Mouse (Mus musculus): ENCODE results near the gene Tln2.

The Tln2 gene

DNA sequence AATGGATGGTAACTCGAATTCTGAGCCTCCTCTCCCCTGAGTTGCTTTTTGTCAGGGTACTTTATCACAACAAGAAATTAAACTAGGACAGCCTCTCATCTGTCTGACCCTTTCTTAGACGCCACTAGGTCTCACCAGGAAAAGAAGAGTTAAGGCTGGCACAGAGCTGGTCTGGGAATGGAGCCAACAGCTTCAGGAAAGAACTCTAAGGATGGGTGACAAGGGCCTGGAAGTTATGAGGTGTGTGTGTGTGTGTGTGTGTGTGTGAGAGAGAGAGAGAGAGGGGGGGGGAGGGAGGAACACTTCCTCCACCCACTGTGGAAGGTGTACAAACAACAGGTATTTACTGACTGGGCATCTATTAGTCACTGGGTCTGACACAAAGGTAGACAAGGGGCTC, 294.6 kb downstream of the Tln2 start:
- no peak for TF ChIP-seq GATA4 (IDR thresholded peaks at IDR 0.05; ENCODE audit: insufficient replicate concordance, low read length)

DNA sequence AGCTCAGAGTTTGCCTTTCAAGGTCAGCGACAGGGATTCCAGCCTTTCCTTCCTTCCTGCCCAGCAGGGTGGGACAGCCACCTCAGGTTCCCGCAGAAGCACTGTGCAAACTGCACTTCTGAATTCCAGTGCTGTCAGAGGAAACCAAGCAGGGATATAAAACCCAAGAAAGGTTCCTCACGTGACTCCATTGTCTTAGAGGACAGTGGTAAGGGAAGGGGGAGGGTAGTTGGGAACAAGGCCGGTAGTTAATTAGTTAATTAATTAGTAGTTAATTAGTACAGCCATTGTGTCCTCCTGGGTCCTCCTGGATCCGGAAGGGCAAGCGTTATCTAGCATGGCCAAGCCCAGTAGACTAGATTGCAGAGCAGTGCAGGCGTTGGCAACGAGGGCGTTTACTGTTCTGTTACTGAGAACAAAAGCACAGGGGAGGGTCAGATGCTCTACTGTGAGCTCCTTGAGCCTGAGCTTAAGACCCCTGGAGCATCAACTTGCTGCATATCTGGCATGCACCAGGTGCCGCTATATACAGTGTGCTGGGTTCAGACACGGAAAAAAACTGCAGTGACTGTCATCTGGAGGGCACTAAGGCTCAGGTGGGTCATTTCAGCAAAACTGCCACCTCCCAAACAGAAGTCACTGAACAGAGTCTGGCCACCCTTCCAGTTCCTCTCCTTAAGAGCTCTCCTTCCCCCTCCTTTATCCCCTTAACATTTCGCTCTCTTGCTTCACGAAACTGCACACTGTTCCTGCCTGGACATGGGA, 298.5 kb downstream of the Tln2 start:
- no peak; the same call in 1 of the 2 replicates for TF ChIP-seq GATA4 (IDR thresholded peaks at IDR 0.05; ENCODE audit: insufficient replicate concordance, low read length)

DNA sequence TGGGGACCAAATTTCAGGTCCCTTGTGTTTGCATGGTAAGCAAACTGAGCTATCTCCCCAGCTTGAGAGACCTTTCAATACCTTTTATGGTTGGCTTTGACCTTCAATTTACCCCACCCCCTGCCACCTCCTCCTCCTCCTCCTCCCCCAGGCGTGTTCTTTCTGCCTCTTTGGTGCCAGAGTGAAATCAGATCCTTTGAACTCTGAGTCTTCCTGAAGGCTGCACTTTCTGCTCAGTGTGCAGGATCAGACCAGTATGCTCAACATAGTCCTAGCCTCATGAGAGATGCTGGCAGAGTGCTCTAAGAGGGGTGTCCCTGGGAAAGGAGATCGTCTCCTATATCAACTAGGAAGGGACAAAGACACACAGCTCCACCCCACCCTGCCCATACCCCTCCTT, 309.4 kb downstream of the Tln2 start:
- no peak for TF ChIP-seq GATA4 (IDR thresholded peaks at IDR 0.05; ENCODE audit: insufficient replicate concordance, low read length)

DNA sequence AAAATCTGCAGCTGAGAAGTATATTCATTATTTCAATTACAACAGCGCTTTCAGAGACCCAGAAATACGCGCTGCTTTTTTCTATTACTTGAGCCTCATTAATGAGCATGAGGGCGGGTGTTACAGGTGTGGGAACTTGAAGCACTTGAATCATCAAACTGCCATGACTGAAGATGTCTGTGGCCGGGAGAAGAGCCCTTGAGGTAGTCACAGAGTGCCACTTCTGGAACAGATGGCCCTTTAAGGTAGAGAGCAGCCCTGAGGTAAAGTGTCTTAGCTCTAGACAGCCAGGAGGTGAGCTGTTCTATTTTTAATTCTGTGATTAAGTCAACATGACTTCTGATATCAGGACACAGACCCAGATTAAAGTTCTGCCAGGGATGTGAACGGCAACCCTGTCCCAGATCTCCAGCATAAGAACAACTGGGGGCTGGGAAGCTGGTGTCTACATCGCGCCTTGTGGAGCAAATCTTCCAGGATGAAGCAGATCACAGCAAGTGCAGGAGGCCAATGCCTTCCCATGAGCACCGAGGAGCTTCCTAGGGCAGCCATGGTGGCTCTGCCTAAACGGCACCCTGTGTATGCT, 312.0 kb downstream of the Tln2 start:
- no peak for TF ChIP-seq GATA4 (IDR thresholded peaks at IDR 0.05; ENCODE audit: insufficient replicate concordance, low read length)

DNA sequence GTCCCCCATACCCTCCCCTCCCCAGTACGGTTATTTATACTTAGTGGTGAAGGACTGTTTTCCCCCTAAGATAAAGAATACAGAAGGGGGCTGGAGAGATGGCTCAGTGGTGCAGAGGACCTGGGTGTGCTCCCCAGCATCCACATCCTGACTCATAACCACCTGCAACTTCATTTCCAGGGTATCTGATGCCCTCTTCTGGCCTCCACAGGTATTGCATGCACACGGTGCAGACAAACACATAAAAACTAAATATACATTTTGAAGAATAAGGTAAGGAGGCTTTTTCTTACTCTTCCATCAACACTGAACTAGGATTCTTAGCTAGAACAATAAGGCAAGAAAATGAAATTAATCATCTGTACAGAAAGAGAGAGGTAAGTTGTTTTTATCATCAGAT, 314.2 kb downstream of the Tln2 start:
- no peak for TF ChIP-seq GATA4 (IDR thresholded peaks at IDR 0.05; ENCODE audit: insufficient replicate concordance, low read length)

DNA sequence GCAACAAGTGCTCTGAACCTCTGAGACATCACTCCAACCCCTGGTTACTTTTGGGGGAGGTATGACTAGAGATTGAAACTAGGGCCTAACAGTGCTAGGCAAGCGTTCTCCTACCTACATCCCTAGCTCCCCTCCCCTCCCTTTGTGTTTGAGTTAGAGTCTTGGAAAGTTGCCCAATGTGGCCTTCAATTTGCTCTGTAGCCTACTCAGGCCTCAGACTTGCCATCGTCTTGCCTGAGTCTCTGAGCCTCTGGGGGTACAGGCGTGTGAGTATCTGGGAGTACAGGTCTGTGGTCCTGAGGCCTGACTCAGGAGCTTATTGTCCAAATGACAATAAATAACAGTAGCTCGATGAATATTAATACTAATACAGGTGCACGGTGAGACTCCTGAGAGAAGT, 317.8 kb downstream of the Tln2 start:
- no peak for TF ChIP-seq GATA4 (IDR thresholded peaks at IDR 0.05; ENCODE audit: insufficient replicate concordance, low read length)

DNA sequence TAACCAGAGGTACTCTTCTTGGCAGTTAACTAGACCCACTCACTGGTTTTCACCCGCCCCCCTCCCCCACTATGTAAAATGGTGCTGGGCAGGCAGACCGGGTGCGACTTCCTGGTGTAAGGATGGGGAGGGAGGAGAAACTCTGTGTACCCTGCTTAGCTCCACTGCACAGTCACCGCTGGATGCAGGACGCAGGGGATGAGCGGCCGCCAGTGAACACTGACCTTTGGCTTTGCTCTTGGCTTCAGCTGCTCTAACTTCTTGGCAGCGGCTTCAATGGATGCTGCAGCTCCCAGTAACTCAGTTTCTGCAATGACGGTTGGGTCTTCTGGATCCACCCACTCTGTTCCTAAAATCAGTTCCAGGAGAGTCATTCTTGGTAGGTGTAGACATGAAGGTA, 319.0 kb downstream of the Tln2 start:
- no peak for TF ChIP-seq GATA4 (IDR thresholded peaks at IDR 0.05; ENCODE audit: insufficient replicate concordance, low read length)

DNA sequence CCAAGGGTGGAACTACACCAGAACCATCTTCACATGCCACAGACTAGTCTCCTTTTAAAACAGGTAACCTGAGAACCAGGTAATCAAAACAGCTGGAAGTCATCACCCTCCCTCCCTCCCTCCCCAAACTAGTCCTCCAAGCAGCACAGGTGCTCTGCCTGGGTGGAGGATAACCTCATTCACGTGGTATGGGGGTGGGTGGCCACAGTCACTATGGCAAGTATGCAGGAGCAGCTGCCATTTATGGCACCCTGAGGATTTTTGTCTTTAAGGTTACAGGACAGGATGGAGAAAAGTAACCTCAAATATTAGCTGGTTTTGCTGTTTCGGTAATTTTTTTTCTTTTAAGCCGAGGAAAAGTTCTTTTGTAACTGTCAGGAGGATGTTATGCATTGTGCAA, 322.5 kb downstream of the Tln2 start:
- TF ChIP-seq GATA4 (IDR thresholded peaks at IDR 0.05; ENCODE audit: insufficient replicate concordance, low read length) = no peak

DNA sequence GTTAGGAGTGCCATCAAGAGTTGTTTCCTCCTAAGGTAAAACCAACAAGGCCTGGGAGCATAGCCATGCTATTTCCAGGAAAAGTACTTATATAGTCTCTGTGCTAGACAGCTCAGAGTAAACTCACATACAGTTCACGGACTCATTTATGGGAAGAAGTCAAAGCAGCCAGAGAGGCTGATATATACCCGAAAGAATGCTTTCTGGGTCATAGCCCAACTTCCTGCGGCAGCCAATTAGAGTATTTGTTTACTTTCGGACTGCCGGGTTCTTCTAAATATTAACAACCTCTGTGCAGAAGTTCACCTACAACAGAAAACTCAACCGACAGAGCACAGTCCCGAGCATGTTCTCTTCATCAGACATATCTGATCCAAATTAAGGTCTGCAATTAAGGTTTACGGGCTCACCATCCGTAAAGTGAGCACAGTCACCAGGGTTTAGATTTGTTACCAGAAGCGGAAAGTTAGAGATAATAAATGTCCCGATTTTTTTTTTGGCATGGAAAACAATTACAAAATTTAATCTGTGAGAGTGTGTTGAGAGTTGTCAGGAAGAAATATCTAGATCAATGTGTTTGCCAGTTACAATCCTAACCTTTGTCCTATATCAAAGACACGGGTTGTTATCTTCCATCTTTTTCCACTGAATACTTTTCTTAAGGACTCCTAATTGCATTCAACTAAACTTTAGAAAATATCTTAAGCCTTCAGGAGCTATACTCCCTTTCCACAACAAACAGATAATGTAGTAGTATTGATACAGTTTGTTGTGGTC, 323.9 kb downstream of the Tln2 start:
- no peak for TF ChIP-seq GATA4 (IDR thresholded peaks at IDR 0.05; ENCODE audit: insufficient replicate concordance, low read length)

DNA sequence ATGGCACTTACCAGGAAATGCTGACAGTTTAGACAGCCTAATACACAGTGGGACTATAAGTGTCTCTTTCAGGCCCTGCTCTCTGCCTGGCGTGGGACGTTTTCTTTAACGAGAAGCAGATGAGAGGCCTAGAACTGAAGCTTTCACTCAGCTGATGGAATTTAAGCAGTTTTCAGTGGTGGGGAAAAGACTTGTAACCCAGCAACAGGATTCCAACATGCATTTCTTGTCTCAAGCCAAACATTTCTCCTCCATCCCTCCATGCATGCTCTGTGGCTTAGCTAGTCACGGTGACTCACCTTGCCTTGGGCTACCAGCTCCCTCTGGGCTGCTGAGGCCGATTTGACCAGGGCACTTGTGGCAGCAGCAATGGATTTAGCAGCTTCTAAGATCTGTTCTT, 330.5 kb downstream of the Tln2 start:
- no peak for TF ChIP-seq GATA4 (IDR thresholded peaks at IDR 0.05; ENCODE audit: insufficient replicate concordance, low read length)

DNA sequence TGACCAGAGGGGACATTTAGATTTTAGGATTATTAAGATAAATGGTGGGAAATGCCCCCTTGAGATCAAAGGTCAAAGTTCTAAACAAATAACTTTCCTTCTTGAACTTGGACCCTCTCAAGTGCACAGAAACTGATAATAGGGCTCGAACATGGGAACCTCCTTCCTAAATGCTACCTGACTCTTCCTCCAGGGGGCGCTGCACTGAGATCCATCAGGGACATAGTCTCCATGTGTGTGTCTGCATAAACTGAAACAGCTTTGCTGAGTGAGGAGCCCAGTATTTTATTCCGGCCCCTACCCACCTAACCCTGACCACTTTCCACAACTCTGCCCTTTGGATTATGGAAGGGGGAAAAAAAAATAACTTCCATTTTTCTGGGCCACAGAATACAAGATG, 339.1 kb downstream of the Tln2 start:
- no peak for TF ChIP-seq GATA4 (IDR thresholded peaks at IDR 0.05; ENCODE audit: insufficient replicate concordance, low read length)

DNA sequence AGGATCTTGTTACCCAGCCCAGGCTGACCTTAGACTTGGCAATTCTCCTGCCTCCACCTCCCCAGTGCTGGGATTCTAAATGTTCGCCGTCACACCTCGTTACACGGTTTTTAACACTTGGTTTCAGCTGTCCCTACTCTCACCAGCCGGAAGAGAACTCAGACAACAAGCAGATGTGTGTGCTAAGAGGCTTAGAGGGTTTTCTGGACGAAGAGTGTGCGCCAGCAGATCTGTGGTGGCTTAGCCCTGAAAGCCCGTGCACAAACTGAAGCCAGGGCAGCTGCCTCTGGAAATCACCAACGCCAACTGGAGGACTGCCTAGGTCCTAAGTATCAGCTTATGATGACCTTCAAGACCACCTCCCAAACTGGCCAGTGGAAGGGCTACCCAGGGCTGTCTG, 341.5 kb downstream of the Tln2 start:
- no peak for TF ChIP-seq GATA4 (IDR thresholded peaks at IDR 0.05; ENCODE audit: insufficient replicate concordance, low read length)

DNA sequence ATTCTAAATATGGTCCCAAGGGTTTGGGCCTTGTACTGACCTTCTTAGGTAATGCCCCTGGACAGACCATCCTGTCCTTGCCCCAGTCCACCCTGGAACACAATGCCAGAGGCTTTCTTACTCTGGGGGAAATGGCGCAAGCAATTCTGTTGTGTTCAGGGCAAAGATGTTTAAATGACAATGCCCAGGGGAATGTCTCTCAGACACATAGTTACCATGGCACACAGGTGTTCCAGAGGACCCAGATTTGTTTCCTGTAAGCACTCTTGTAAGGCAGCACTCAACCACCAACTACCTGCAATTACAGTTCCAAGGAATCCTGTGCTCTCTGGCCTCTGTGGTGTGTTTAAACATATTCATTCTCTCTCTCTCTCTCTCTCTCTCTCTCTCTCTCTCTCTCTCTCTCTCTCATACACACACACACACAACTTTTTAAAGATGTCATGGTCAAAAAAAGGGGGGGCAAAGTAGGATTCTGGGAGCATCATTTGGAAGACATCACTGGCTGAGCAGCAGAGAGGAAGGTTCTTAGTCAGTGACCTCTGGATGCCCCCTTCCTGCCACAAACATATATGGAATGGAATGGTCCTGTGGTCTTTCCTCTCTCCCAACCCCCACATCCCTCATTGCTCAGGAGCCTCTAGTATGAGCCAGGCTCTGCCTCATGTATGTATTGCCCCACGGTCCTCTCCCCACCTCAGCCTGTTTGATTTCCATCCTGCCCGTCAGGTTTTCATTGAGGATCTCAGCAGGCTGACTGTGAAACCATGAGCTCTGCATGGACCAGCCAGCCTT, 345.1 kb downstream of the Tln2 start:
- TF ChIP-seq GATA4 (IDR thresholded peaks at IDR 0.05; ENCODE audit: insufficient replicate concordance, low read length) = no peak

DNA sequence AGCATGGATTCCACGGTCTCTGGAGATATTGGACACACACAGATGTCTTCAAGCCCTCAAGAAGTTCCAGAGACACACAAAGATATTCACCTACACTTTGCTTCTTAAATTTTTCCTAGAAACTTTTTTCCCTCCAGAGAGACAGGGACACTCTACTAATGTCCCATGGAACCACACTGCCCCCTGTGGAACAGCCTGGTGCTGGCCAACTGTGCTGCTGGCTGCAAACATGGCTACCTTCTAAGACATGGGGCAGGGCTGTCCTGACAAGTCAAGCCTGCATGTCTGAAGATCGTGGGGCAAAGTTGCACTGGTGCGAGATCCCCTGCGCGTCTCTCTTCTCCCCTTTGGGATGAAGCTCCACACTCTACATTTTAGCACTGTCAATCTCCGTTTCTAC, 346.2 kb downstream of the Tln2 start:
- no peak for TF ChIP-seq GATA4 (IDR thresholded peaks at IDR 0.05; ENCODE audit: insufficient replicate concordance, low read length)

DNA sequence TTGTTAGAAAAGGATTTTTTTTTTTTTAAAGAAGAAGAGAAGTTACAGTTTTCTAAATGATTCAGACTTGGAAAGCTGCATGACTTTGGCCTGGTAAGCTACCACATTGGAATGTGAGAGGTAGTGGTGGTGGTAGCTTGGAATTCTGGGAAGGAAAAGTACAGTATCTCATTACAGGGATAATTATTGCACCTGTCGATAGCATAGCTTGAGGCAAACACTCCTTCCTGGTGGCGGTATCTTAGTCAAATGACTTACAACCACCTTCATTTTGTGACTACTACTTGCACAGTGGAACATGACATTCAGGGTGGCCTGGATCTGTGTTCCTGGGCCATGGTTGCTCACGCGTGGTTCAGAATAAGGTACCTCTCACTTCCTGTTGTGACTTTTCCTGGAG, 348.3 kb downstream of the Tln2 start:
- no peak for TF ChIP-seq GATA4 (IDR thresholded peaks at IDR 0.05; ENCODE audit: insufficient replicate concordance, low read length)

Data from liver, adult (tissue).